Mouse (Mus musculus) embryo, embryonic 11.5 days (tissue): ENCODE data around the gene Aamp.
"Not testable (repeated sequence)": the region's sequence is repeated elsewhere in the genome, so short reads cannot be mapped to it uniquely, and the experiment has no call there.

ENCODE experiments used
- DNase-seq: peaks from one replicate; pipeline ENCODE4 v3.0.0-alpha.2; 2012; ENCODE audit warnings: low read depth, low spot score

Aamp gene

GRCm38 (mm10) chr1:74300347-74301110 is 16.0 kb upstream of the Aamp start:
- DNase-seq = no peak

- DNase-seq = no peak
Observed at GRCm38 (mm10) chr1:74298996-74299395, 14.5 kb upstream of the Aamp start.

- DNase-seq = no peak
Observed at GRCm38 (mm10) chr1:74298157-74298750, 13.7 kb upstream of the Aamp start.

- no peak for DNase-seq
Observed at GRCm38 (mm10) chr1:74297269-74297668, 12.7 kb upstream of the Aamp start.

GRCm38 (mm10) chr1:74296477-74296876 is 11.9 kb upstream of the Aamp start:
- no peak for DNase-seq

- DNase-seq = peak; percentile 32
Observed at GRCm38 (mm10) chr1:74295456-74296171, 11.1 kb upstream of the Aamp start.

- no peak for DNase-seq
Observed at GRCm38 (mm10) chr1:74294733-74295455, 10.4 kb upstream of the Aamp start.

- DNase-seq = no peak
Observed at GRCm38 (mm10) chr1:74294090-74294643, 9.6 kb upstream of the Aamp start.

- no peak for DNase-seq
Observed at GRCm38 (mm10) chr1:74293306-74293960, 8.9 kb upstream of the Aamp start.

- no peak for DNase-seq
Observed at GRCm38 (mm10) chr1:74292331-74293020, 7.9 kb upstream of the Aamp start.

GRCm38 (mm10) chr1:74290141-74290540 is 5.6 kb upstream of the Aamp start:
- no peak for DNase-seq

- no peak for DNase-seq
Observed at GRCm38 (mm10) chr1:74289740-74290139, 5.2 kb upstream of the Aamp start.

GRCm38 (mm10) chr1:74289248-74289647 is 4.7 kb upstream of the Aamp start:
- no peak for DNase-seq

GRCm38 (mm10) chr1:74288327-74288726 is 3.8 kb upstream of the Aamp start:
- no peak for DNase-seq

- not testable (repeated sequence) for DNase-seq
Observed at GRCm38 (mm10) chr1:74286869-74287607, 2.5 kb upstream of the Aamp start.

GRCm38 (mm10) chr1:74285212-74286010 is 873 bp upstream of the Aamp start:
- no peak for DNase-seq

GRCm38 (mm10) chr1:74283686-74284463 is 663 bp downstream of the Aamp start:
- peak; percentile 27 for DNase-seq
